Mouse (Mus musculus) bone marrow macrophage, adult 2 months (primary cell): ENCODE results near the gene Golga5. TPM values are rescaled to one million over a fixed set of nuclear protein-coding genes. Genes with fewer than 3 reads are reported as not detected.
A peak's percentile ranks its signal among the peaks of the same experiment; 100 is the strongest.

ENCODE experiments used
- H3K27ac ChIP-seq: 2 replicates; pipeline ENCODE4 v1.5.1; 2012; ENCODE audit warnings: low read depth, low read length; ENCODE audit not compliant: insufficient read depth
- H3K4me1 ChIP-seq: 2 replicates; pipeline ENCODE4 v1.6.1; 2012; ENCODE audit warnings: low read length; ENCODE audit not compliant: control insufficient read depth, insufficient read depth
- H3K4me3 ChIP-seq: 2 replicates; pipeline ENCODE4 v1.5.1; 2012; ENCODE audit warnings: mild to moderate bottlenecking, low read length, moderate library complexity; ENCODE audit not compliant: insufficient read depth
- CTCF ChIP-seq: IDR thresholded peaks from 2 replicates; pipeline ENCODE4 v1.5.1; 2012; ENCODE audit warnings: low read depth, mild to moderate bottlenecking, low read length, moderate library complexity
- POLR2A ChIP-seq: IDR thresholded peaks from 2 replicates; pipeline ENCODE4 v1.6.1; 2012; ENCODE audit warnings: mild to moderate bottlenecking, low read depth, low read length, borderline replicate concordance
- polyA plus RNA-seq: library from polyadenylated mRNA; stranded (reverse); fragments of >200 nt; gene quantifications from 2 replicates; pipeline ENCODE4 v1.2.4, GENCODE M21; 2012; ENCODE audit not compliant: missing spikeins, insufficient read depth, insufficient read length

The Golga5 gene
- polyA plus RNA-seq, 1 experiment = 30.3 TPM

- H3K4me1 ChIP-seq = peaks cover 33% of the 10 kb centered on the region
- TF ChIP-seq CTCF (no peak), POLR2A (no peak)
- peak overlapping the region; percentile 48 for H3K27ac ChIP-seq
- no peak overlapping the region for H3K4me3 ChIP-seq
Observed at GRCm38 (mm10) chr12:102443676-102444075, 25.3 kb upstream of the Golga5 start.

- H3K27ac ChIP-seq = peak overlapping the region; percentile 98
- no peak overlapping the region for H3K4me3 ChIP-seq
- peaks cover 47% of the 10 kb centered on the region for H3K4me1 ChIP-seq
- TF ChIP-seq POLR2A = no peak
- TF ChIP-seq CTCF = no peak
Observed at GRCm38 (mm10) chr12:102445436-102445835, 23.5 kb upstream of the Golga5 start.

GRCm38 (mm10) chr12:102450437-102450836 is 18.5 kb upstream of the Golga5 start:
- TF ChIP-seq POLR2A (no peak), CTCF (no peak)
- H3K4me3 ChIP-seq = no peak overlapping the region
- H3K27ac ChIP-seq = peak overlapping the region; percentile 98
- peaks cover 64% of the 10 kb centered on the region for H3K4me1 ChIP-seq

GRCm38 (mm10) chr12:102451126-102451851 is 17.6 kb upstream of the Golga5 start:
- Histone ChIP-seq H3K4me1 (peaks cover 68% of the 10 kb centered on the region), H3K27ac (peak overlapping the region; percentile 100), H3K4me3 (no peak overlapping the region)
- TF ChIP-seq CTCF = no peak
- no peak for TF ChIP-seq POLR2A

GRCm38 (mm10) chr12:102453581-102453980 is 15.4 kb upstream of the Golga5 start:
- H3K27ac ChIP-seq = peak overlapping the region; percentile 100
- no peak overlapping the region for H3K4me3 ChIP-seq
- peaks cover 64% of the 10 kb centered on the region for H3K4me1 ChIP-seq
- TF ChIP-seq CTCF (no peak), POLR2A (no peak)

- Histone ChIP-seq H3K4me1 (peaks cover 48% of the 10 kb centered on the region), H3K4me3 (no peak overlapping the region), H3K27ac (peak overlapping the region; percentile 100)
- no peak for TF ChIP-seq POLR2A
- TF ChIP-seq CTCF = no peak
Observed at GRCm38 (mm10) chr12:102456467-102457193, 12.3 kb upstream of the Golga5 start.

- H3K4me1 ChIP-seq = peaks cover 31% of the 10 kb centered on the region
- H3K4me3 ChIP-seq = no peak overlapping the region
- TF ChIP-seq POLR2A (no peak), CTCF (no peak)
- H3K27ac ChIP-seq = peak overlapping the region; percentile 20; the same call in 1 of the 2 replicates
Observed at GRCm38 (mm10) chr12:102460014-102460413, 8.9 kb upstream of the Golga5 start.

- no peak overlapping the region for H3K4me3 ChIP-seq
- TF ChIP-seq CTCF = no peak
- TF ChIP-seq POLR2A = no peak
- H3K4me1 ChIP-seq = peaks cover 20% of the 10 kb centered on the region
- no peak overlapping the region for H3K27ac ChIP-seq
Observed at GRCm38 (mm10) chr12:102461177-102461576, 7.8 kb upstream of the Golga5 start.

- no peak overlapping the region for H3K4me3 ChIP-seq
- no peak overlapping the region for H3K27ac ChIP-seq
- peaks cover 14% of the 10 kb centered on the region for H3K4me1 ChIP-seq
- TF ChIP-seq POLR2A = no peak
- TF ChIP-seq CTCF = no peak
Observed at GRCm38 (mm10) chr12:102464650-102465049, 4.3 kb upstream of the Golga5 start.

- no peak overlapping the region for H3K4me3 ChIP-seq
- no peak for TF ChIP-seq POLR2A
- TF ChIP-seq CTCF = no peak
- H3K27ac ChIP-seq = no peak overlapping the region
- peaks cover 13% of the 10 kb centered on the region for H3K4me1 ChIP-seq
Observed at GRCm38 (mm10) chr12:102468136-102468535, 799 bp upstream of the Golga5 start.
